Mouse (Mus musculus) heart, postnatal 0 days (tissue): Measurements from ENCODE around the gene Sema3b.

Source experiments
- CTCF ChIP-seq: IDR thresholded peaks from 2 replicates; pipeline ENCODE4 v1.5.1; 2016; ENCODE audit warnings: antibody characterized with exemption, control low read depth, low read depth
- EP300 ChIP-seq: IDR thresholded peaks from 2 replicates; pipeline ENCODE4 v1.6.1; 2016; ENCODE audit warnings: antibody characterized with exemption, low read depth

- TF ChIP-seq CTCF (no peak), EP300 (no peak)
These were observed 20.3 kb upstream of the Sema3b start for GRCm38 (mm10) chr9:107629411-107629730.
